In genomic region chr8:105483212-105484029, GRCm38 (mm10) we compare ENCODE assay signal across 8 mouse cellular contexts. TPM values are rescaled to one million over a fixed set of nuclear protein-coding genes. Genes with fewer than 3 reads are reported as not detected.
A peak's percentile ranks its signal among the peaks of the same experiment; 100 is the strongest.
DNase-seq lines count a peak whose midpoint lies in the region; ATAC-seq and TF ChIP-seq lines count a peak whose summit lies in the region.

No protein-coding gene starts in this region.

- peak; percentile 70 for TF ChIP-seq CTCF in heart, postnatal 0 days (IDR thresholded peaks at IDR 0.05; ENCODE audit: low read depth)

- no peak overlapping the region for H3K27ac ChIP-seq in liver, embryonic 12.5 days
- H3K27ac ChIP-seq in heart, postnatal 0 days (ENCODE audit: low read depth), result no peak overlapping the region
- H3K27ac ChIP-seq in limb, embryonic 15.5 days, result peak overlapping the region; percentile 62; the same call in 1 of the 2 replicates

- 44% methylated on average over 14 of the region's 14 CpGs for WGBS in liver, embryonic 12.5 days (ENCODE audit: insufficient replicate concordance)
- WGBS in heart, postnatal 0 days, result 48% methylated on average over 14 of the region's 14 CpGs
- 31% methylated on average over 14 of the region's 14 CpGs for WGBS in limb, embryonic 15.5 days

- peaks cover 8% of the 10 kb centered on the region; the same call in 1 of the 2 replicates for H3K27me3 ChIP-seq in liver, embryonic 12.5 days (replicated peaks)
- H3K27me3 ChIP-seq in heart, postnatal 0 days (ENCODE audit: control insufficient read depth, insufficient read depth, low read length), result no peaks in the 10 kb centered on the region
- H3K27me3 ChIP-seq in limb, embryonic 15.5 days, result no peaks in the 10 kb centered on the region
- H3K27me3 ChIP-seq in myocyte (ENCODE audit: control insufficient read depth, insufficient read depth, insufficient read length), result no peaks in the 10 kb centered on the region

- no peak overlapping the region for H3ac ChIP-seq in myocyte (ENCODE audit: control insufficient read depth, insufficient read length)

- no peaks in the 10 kb centered on the region for H3K9me3 ChIP-seq in liver, embryonic 12.5 days (replicated peaks)
- H3K9me3 ChIP-seq in heart, postnatal 0 days (replicated peaks; ENCODE audit: control insufficient read depth, low read length), result no peaks in the 10 kb centered on the region
- H3K9me3 ChIP-seq in limb, embryonic 15.5 days, result no peaks in the 10 kb centered on the region

- no peak for TF ChIP-seq POLR2A in myocyte (IDR thresholded peaks at IDR 0.05; ENCODE audit: insufficient read length, low read depth)

- peaks cover 8% of the 10 kb centered on the region for H3K4me1 ChIP-seq in liver, embryonic 12.5 days
- H3K4me1 ChIP-seq in heart, postnatal 0 days (ENCODE audit: control insufficient read depth, insufficient read depth), result no peaks in the 10 kb centered on the region
- peaks cover 22% of the 10 kb centered on the region for H3K4me1 ChIP-seq in limb, embryonic 15.5 days

- H3K36me3 ChIP-seq in liver, embryonic 12.5 days, result no peaks in the 10 kb centered on the region
- peaks cover 20% of the 10 kb centered on the region for H3K36me3 ChIP-seq in heart, postnatal 0 days (replicated peaks; ENCODE audit: control insufficient read depth, insufficient read depth, low read length)
- H3K36me3 ChIP-seq in limb, embryonic 15.5 days, result peaks cover 37% of the 10 kb centered on the region; the same call in 1 of the 2 replicates
- peaks cover 18% of the 10 kb centered on the region for H3K36me3 ChIP-seq in myocyte (ENCODE audit: control insufficient read depth, insufficient read depth)

- H3K4me3 ChIP-seq in liver, embryonic 12.5 days, result no peak overlapping the region
- no peak overlapping the region for H3K4me3 ChIP-seq in heart, postnatal 0 days (ENCODE audit: low read depth, low read length)
- no peak overlapping the region for H3K4me3 ChIP-seq in limb, embryonic 15.5 days
- H3K4me3 ChIP-seq in myocyte, result no peak overlapping the region

- no peak for TF ChIP-seq EP300 in heart, postnatal 0 days (IDR thresholded peaks at IDR 0.05; ENCODE audit: low read depth)

- H3K9ac ChIP-seq in liver, embryonic 12.5 days, result no peak overlapping the region
- H3K9ac ChIP-seq in heart, postnatal 0 days (replicated peaks; ENCODE audit: low read depth, low read length), result no peak overlapping the region
- no peak overlapping the region for H3K9ac ChIP-seq in limb, embryonic 15.5 days

- no peak overlapping the region for H3K4me2 ChIP-seq in liver, embryonic 12.5 days
- H3K4me2 ChIP-seq in heart, postnatal 0 days (ENCODE audit: low read depth, low read length), result no peak overlapping the region
- no peak overlapping the region for H3K4me2 ChIP-seq in limb, embryonic 15.5 days
- peak overlapping the region; percentile 43 for H3K4me2 ChIP-seq in myocyte (ENCODE audit: low read depth)

- no peak for ATAC-seq in liver, embryonic 12.5 days
- ATAC-seq in heart, postnatal 0 days (ENCODE audit: insufficient read depth, low read depth), result peak; percentile 77
- no peak; the same call in 1 of the 2 replicates for ATAC-seq in limb, embryonic 15.5 days (ENCODE audit: insufficient number of reproducible peaks, low FRiP score, low TSS enrichment, low read depth)

- H3K79me2 ChIP-seq in myocyte (ENCODE audit: control insufficient read depth, insufficient read depth), result no peaks in the 10 kb centered on the region

- DNase-seq in liver, result peak; percentile 44
- DNase-seq in embryo, embryonic 10 days (ENCODE audit: low spot score), result peak; percentile 81
- no peak for DNase-seq in heart, postnatal 0 days (ENCODE audit: low spot score)
- no peak for DNase-seq in c-Kit-positive CD71-positive TER-119-positive erythroid progenitor cells, embryonic 14.5 days (ENCODE audit: low spot score)
- DNase-seq in right cerebral cortex, postnatal 4 days, result no peak

TF ChIP-seq in myocyte, 11 proteins besides CTCF, POLR2A, EP300 and RAD21:
- peak in 1 of 3 experiments; percentile 15 for TF ChIP-seq MYOG (IDR thresholded peaks at IDR 0.05; ENCODE audit: control insufficient read depth in 1 of 3, insufficient read depth in 1 of 3, insufficient read length in 2 of 3, low read depth in 2 of 3)
- TF ChIP-seq SRF (IDR thresholded peaks at IDR 0.05; ENCODE audit: control insufficient read depth, insufficient read length, low read depth), result no peak
TF ChIP-seq in myocyte: peak in this region for 1.

RNA-seq across cellular contexts. Expression of gene Tppp3, which starts 12.1 kb away (rescaled TPM):
- polyA plus RNA-seq in liver, embryonic 12.5 days (2016; fragmentation: Nextera tagmentation; extraction: Ambion mirVana), result 1.2 and 1.4 TPM in 2 replicates
- total RNA-seq in heart, postnatal 0 days (2014; rRNA removed; ENCODE audit: low replicate concordance), result 12.9 and 19.8 TPM in 2 replicates
- 37.8 and 42.3 TPM in 2 replicates for polyA plus RNA-seq in heart, postnatal 0 days (2015; fragmentation: Nextera tagmentation; extraction: Ambion mirVana)
- 160 and 305 TPM in 2 replicates for polyA plus RNA-seq in limb, embryonic 15.5 days (2015; fragmentation: Nextera tagmentation; extraction: Ambion mirVana)
- polyA plus RNA-seq in myocyte (2012; fragmentation: generic; extraction: Trizol), result 155 TPM

RNA-seq across cellular contexts. Expression of gene Zdhhc1, which starts 13.3 kb away (rescaled TPM):
- 4.0 and 4.6 TPM in 2 replicates for polyA plus RNA-seq in liver, embryonic 12.5 days (2016; fragmentation: Nextera tagmentation; extraction: Ambion mirVana)
- total RNA-seq in heart, postnatal 0 days (2014; rRNA removed; ENCODE audit: low replicate concordance), result 37.8 and 56.2 TPM in 2 replicates
- polyA plus RNA-seq in heart, postnatal 0 days (2015; fragmentation: Nextera tagmentation; extraction: Ambion mirVana), result 19.1 TPM in 2 replicates
- 40.0 and 42.2 TPM in 2 replicates for polyA plus RNA-seq in limb, embryonic 15.5 days (2015; fragmentation: Nextera tagmentation; extraction: Ambion mirVana)
- polyA plus RNA-seq in myocyte (2012; fragmentation: generic; extraction: Trizol), result 17.3 TPM

RNA-seq across cellular contexts. Expression of gene Hsd11b2, which starts 35.1 kb away (rescaled TPM):
- 6.0 and 6.7 TPM in 2 replicates for polyA plus RNA-seq in liver, embryonic 12.5 days (2016; fragmentation: Nextera tagmentation; extraction: Ambion mirVana)
- total RNA-seq in heart, postnatal 0 days (2014; rRNA removed; ENCODE audit: low replicate concordance), result not detected in 2 replicates
- 0.18 and 0.25 TPM in 2 replicates for polyA plus RNA-seq in heart, postnatal 0 days (2015; fragmentation: Nextera tagmentation; extraction: Ambion mirVana)
- 1.2 and 1.9 TPM in 2 replicates for polyA plus RNA-seq in limb, embryonic 15.5 days (2015; fragmentation: Nextera tagmentation; extraction: Ambion mirVana)
- polyA plus RNA-seq in myocyte (2012; fragmentation: generic; extraction: Trizol), result 0.59 TPM

Comparison
In these comparisons a context has a peak if more than half of its experiments do, and no peak if none do; other contexts are left out.
1. DNase-seq: peak in liver (single experiment) and embryo, embryonic 10 days (single experiment); none in heart, postnatal 0 days (single experiment), c-Kit-positive CD71-positive TER-119-positive erythroid progenitor cells, embryonic 14.5 days (single experiment) and right cerebral cortex, postnatal 4 days (single experiment).
2. RNA of gene Tppp3, which starts 12.1 kb away (polyA plus RNA-seq): 160 to 305 TPM in limb, embryonic 15.5 days, 155 TPM in myocyte (single experiment) and 37.8 to 42.3 TPM in heart, postnatal 0 days; 1.2 to 1.4 TPM in liver, embryonic 12.5 days; every median in the first group is over 10 times any median in the second.